Mouse (Mus musculus) forebrain, embryonic 11.5 days (tissue): ENCODE measurements around the gene Nhlrc2. TPM values are rescaled to one million over a fixed set of nuclear protein-coding genes. Genes with fewer than 3 reads are reported as not detected.
"Not testable (repeated sequence)": the region's sequence is repeated elsewhere in the genome, so short reads cannot be mapped to it uniquely, and the experiment has no call there.

Experiments used
- ATAC-seq: fragments of 200-750 bp; cut with Nextera tagmentation; replicated peaks from 2 replicates; pipeline ENCODE4 v1.8.0; 2017; ENCODE audit warnings: moderate TSS enrichment; ENCODE audit not compliant: low FRiP score
- DNase-seq: peaks from one replicate; pipeline ENCODE4 v3.0.0-alpha.2; 2017; ENCODE audit warnings: low spot score
- H3K27ac ChIP-seq: fragments of 300-500 bp; sonication (generic); 2 replicates; pipeline ENCODE4 v1.5.1; 2014; ENCODE audit warnings: low read depth, low read length
- H3K27me3 ChIP-seq: fragments of 300-500 bp; sonication (generic); 2 replicates; pipeline ENCODE4 v1.6.1; 2014; ENCODE audit warnings: mild to moderate bottlenecking, low read length, mixed read lengths; ENCODE audit not compliant: control insufficient read depth, insufficient read depth
- H3K36me3 ChIP-seq: fragments of 300-500 bp; sonication (generic); 2 replicates; pipeline ENCODE4 v1.6.1; 2014; ENCODE audit warnings: mild to moderate bottlenecking, low read length, moderate library complexity, mixed read lengths; ENCODE audit not compliant: control insufficient read depth, insufficient read depth
- H3K4me1 ChIP-seq: fragments of 300-500 bp; sonication (generic); replicated peaks from 2 replicates; pipeline ENCODE4 v1.6.1; 2014; ENCODE audit warnings: low read length, mixed read lengths; ENCODE audit not compliant: control insufficient read depth, insufficient read depth
- H3K4me2 ChIP-seq: fragments of 300-500 bp; sonication (generic); 2 replicates; pipeline ENCODE4 v1.6.1; 2014; ENCODE audit warnings: low read depth, mild to moderate bottlenecking, low read length, moderate library complexity, mixed read lengths; ENCODE audit not compliant: severe bottlenecking
- H3K4me3 ChIP-seq: fragments of 300-500 bp; sonication (generic); 2 replicates; pipeline ENCODE4 v1.5.1; 2014; ENCODE audit warnings: low read depth, low read length
- H3K9ac ChIP-seq: fragments of 300-500 bp; sonication (generic); 2 replicates; pipeline ENCODE4 v1.6.1; 2014; ENCODE audit warnings: low read length
- H3K9me3 ChIP-seq: fragments of 300-500 bp; sonication (generic); 2 replicates; pipeline ENCODE4 v1.6.1; 2016; ENCODE audit warnings: low read length, mixed read lengths; ENCODE audit not compliant: control insufficient read depth
- WGBS: fragments of 180-500 bp; shearing (Covaris S2); extraction: QIAGEN DNeasy Blood & Tissue Kit; methylation state at CpG from one replicate; pipeline ENCODE4 v1.1.7; 2014; 5-methylcytosine and 5-hydroxymethylcytosine counted together
- polyA plus RNA-seq: library from polyadenylated mRNA; unstranded; fragments of >200 nt; fragmentation: Nextera tagmentation; extraction: Ambion mirVana; gene quantifications from 2 replicates; pipeline ENCODE4 v1.2.1, GENCODE M21; 2014

Gene Nhlrc2
- 16.9 and 19.0 TPM in 2 replicates for polyA plus RNA-seq

DNA sequence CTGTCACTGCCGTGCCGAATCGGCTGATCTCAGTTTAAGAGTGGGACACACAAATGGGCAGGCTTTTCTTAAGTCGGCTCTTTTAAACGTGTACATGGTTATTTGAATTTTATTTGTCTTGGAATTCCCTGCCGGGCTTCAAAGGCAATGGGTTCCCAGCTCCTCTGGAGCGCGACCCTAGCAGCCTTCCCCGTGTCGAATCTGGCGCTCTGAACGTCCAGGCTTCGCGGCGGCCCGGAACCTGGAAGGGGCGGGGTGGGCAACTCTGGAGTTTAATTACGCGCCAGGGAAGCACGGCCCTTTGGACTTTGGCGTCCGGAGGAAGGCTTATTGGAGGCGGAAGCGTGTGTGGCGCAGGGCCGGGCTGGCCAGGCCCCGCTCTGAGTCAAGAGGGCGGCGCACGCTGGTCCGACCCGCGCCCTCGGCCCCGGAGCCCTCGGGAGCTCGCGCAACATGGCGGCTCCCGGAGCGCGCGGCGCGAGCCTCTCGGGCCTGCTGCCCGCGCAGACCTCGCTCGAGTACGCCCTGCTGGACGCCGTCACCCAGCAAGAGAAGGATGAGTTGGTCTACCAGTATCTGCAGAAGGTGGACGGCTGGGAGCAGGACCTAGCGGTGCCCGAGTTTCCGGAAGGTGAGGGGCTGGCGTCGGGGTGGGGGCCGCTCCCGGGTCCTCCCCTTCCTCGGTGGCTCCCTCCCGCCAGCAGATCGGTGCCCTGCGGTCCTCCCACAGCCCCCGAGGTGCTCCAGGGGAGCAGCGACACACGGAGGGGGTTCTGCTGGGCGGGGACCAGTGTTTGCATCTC lies at the start of gene Nhlrc2:
Gene Nhlrc2, plus strand, starts transcription at position 32 of the 803 bp plus-strand sequence.
- peak within 1 kb of the TSS; percentile 97 for H3K9ac ChIP-seq
- H3K27me3 ChIP-seq, result no peaks in the 10 kb centered on the region
- peaks cover 10% of the 10 kb centered on the region for H3K36me3 ChIP-seq
- ATAC-seq, result peak; percentile 86
- peak within 1 kb of the TSS; percentile 81 for H3K4me2 ChIP-seq
- H3K4me3 ChIP-seq, result peak within 1 kb of the TSS; percentile 95
- no peaks in the 10 kb centered on the region; the same call in 1 of the 2 replicates for H3K4me1 ChIP-seq
- no peaks in the 10 kb centered on the region for H3K9me3 ChIP-seq
- peak within 1 kb of the TSS; percentile 96 for H3K27ac ChIP-seq
- peak; percentile 91 for DNase-seq
- WGBS, result under 1% methylated on average over 69 of the region's 69 CpGs

DNA sequence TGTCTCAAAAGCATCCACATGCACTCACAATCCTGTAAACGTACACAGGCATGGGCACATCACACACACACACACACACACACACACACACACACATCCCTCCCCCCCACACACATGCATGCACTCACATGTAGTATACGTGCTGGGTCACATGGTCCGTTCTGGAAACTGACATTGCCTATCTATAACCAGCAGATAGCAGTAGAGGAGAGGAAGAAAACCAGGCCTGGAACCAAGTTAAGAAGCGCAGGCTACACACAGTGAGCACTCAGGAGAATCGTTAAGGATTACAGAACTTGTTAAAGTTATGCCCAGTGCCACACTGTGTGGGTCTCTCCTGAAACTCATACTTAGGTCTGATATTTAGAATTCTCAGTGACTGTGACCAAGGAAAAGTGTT lies 45.0 kb upstream of the Nhlrc2 start:
- ATAC-seq, H3K36me3 ChIP-seq, DNase-seq, H3K4me2 ChIP-seq, H3K27ac ChIP-seq, H3K4me3 ChIP-seq, H3K9ac ChIP-seq, H3K27me3 ChIP-seq, H3K9me3 ChIP-seq, H3K4me1 ChIP-seq: not testable (repeated sequence)
- WGBS, result no CpG with 5 or more reads among the region's 5 CpGs

DNA sequence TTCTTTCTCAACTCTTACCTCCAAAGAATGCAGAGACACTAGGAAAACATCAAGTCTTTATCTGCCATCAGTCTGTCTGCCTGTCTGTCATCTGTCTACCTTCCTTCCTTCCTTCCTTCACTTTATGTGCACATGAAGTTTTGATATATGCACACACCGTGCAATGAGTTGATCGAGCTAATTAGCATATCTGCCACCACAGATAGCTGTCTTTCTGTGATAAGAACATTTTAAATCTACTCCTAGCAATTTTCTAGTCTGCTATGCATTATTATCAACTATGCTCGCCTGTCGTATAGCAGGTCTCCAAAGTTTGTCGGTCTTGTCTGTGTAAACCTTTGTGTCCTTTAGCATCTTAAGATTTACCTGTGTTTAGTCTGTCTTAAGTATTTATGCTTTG lies 44.5 kb upstream of the Nhlrc2 start:
- H3K4me3 ChIP-seq, H3K4me1 ChIP-seq, ATAC-seq, H3K4me2 ChIP-seq, H3K27me3 ChIP-seq, DNase-seq, H3K27ac ChIP-seq, H3K9me3 ChIP-seq, H3K36me3 ChIP-seq, H3K9ac ChIP-seq: not testable (repeated sequence)
- no CpG with 5 or more reads among the region's 5 CpGs for WGBS

DNA sequence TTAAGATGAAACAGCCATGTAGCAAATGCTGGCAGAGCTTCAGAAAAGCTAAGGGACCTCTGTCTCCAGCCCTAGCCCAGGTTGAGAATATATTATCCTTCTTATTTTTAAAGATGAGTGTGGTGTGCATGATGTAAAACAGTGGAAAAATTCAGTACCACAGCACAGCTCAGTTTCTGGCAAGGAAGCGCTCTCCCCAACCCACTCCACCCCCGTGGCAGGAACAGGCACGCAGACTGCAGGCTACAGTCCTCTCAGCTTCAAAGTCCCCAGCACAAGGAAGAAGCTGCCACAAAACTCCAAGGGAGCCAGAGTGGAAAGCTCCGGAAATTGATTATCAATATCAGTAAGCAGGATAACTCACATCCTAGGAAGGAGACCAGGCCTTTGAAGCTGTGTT lies 36.9 kb upstream of the Nhlrc2 start:
- not testable (repeated sequence) for H3K4me1 ChIP-seq, H3K4me3 ChIP-seq, DNase-seq, H3K9ac ChIP-seq, H3K36me3 ChIP-seq, H3K4me2 ChIP-seq, H3K27ac ChIP-seq, H3K27me3 ChIP-seq, H3K9me3 ChIP-seq, ATAC-seq
- no CpG with 5 or more reads among the region's 4 CpGs for WGBS

DNA sequence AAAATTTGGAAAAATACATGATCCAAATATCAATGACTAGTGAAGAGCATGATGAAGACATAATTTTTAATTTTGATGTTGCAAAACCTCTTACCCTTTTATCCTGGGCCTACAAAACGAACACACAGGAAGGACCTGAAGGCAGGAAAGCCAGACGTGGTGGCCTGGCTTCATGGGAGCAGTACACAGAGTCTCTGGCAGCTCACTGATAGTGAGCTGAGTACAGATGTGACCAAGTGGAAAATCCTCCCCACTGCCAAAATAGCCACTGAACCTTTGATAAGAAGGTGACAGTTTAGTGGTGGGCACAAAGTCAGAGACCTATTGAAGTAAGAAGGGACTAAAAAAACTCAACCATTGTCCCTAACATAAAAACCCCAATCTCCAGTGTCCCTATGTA lies 34.5 kb upstream of the Nhlrc2 start:
- not testable (repeated sequence) for H3K9me3 ChIP-seq, H3K4me2 ChIP-seq, ATAC-seq, H3K27ac ChIP-seq, H3K4me1 ChIP-seq, H3K36me3 ChIP-seq, H3K27me3 ChIP-seq, DNase-seq, H3K9ac ChIP-seq, H3K4me3 ChIP-seq
- WGBS, result no CpG with 5 or more reads among the region's 2 CpGs

DNA sequence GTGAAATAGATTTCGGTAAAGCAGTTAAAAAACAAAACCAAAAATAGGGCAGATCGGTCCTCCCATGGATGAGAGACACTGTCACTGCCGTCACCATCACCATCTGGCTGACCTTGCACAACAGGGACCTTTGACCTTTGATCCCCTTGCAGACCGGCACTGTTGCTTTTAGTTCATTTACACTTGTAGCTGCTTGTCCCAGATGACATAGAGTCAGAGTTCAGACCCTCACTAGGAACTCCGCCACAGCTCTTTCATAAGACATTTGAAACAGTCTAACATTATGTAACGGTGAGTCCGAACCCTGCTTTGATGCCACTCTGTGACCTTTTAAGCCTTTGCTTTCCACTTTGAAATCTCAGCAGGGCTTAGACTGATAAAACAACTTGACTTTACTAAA lies 28.7 kb upstream of the Nhlrc2 start:
- H3K27ac ChIP-seq, H3K4me1 ChIP-seq, H3K9ac ChIP-seq, H3K9me3 ChIP-seq, H3K4me3 ChIP-seq, H3K4me2 ChIP-seq, H3K36me3 ChIP-seq, H3K27me3 ChIP-seq, DNase-seq, ATAC-seq: not testable (repeated sequence)
- no CpG with 5 or more reads among the region's 7 CpGs for WGBS

DNA sequence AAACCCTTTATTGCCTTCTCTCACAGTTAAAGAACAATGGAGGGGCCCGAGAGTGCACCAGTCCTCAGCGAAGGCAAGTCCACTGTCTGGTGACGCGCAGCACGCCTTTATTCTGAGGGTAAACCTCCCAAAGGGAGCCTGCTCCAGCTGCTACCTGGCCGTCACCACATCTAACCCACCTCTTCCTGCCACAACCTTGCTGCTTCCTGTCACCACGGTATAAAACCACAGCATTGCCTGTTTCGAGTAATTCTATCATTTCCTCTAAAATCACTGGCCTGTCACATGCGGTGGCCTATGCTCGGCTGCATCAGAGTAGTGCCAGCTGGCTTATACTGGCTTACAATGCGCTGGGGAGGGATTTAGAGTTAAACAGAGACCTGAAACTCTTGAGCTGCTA lies 17.5 kb upstream of the Nhlrc2 start:
- H3K9ac ChIP-seq, H3K27me3 ChIP-seq, H3K27ac ChIP-seq, H3K4me3 ChIP-seq, DNase-seq, ATAC-seq, H3K36me3 ChIP-seq, H3K4me1 ChIP-seq, H3K4me2 ChIP-seq, H3K9me3 ChIP-seq: not testable (repeated sequence)
- no CpG with 5 or more reads among the region's 11 CpGs for WGBS

DNA sequence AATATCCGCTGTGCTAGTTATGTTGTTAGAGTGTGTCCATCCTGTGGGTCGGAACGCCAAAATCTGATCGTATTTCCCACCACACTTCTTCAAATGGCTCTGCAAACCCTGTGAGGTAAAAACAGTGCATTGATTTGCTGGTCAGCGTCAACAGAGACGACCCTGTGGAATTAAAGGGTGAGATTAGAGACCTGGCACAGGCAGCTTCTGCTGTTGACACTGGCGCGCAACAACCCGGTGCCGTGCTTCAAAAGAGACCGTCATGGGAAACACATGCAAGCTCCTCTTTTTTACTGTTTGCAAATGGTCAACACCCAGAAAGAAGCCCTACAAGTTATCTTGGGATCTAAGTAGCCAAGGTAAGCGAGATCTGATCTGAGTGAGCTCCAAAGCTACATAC lies 16.8 kb upstream of the Nhlrc2 start:
- ATAC-seq, result no peak
- Histone ChIP-seq H3K4me2 (no peak overlapping the region), H3K9ac (no peak overlapping the region), H3K4me3 (no peak overlapping the region), H3K27ac (no peak overlapping the region), H3K9me3 (no peaks in the 10 kb centered on the region), H3K27me3 (no peaks in the 10 kb centered on the region), H3K36me3 (no peaks in the 10 kb centered on the region), H3K4me1 (no peaks in the 10 kb centered on the region)
- no peak for DNase-seq
- WGBS, result 94% methylated on average over 12 of the region's 12 CpGs
